Mouse (Mus musculus) midbrain, embryonic 11.5 days (tissue): ENCODE results near the gene Zic2. TPM values are rescaled to one million over a fixed set of nuclear protein-coding genes. Genes with fewer than 3 reads are reported as not detected.

ENCODE experiments used
- ATAC-seq: fragments of 200-750 bp; cut with Nextera tagmentation; 2 replicates; pipeline ENCODE4 v1.8.0; 2017; ENCODE audit warnings: moderate TSS enrichment, moderate library complexity; ENCODE audit not compliant: low FRiP score
- DNase-seq: peaks from one replicate; pipeline ENCODE4 v3.0.0; 2015; ENCODE audit warnings: low spot score; ENCODE audit errors: missing footprints
- H3K27ac ChIP-seq: fragments of 300-500 bp; sonication (generic); 2 replicates; pipeline ENCODE4 v1.5.1; 2014; ENCODE audit warnings: low read depth, low read length
- H3K27me3 ChIP-seq: fragments of 300-500 bp; sonication (generic); 2 replicates; pipeline ENCODE4 v1.6.1; 2014; ENCODE audit warnings: mild to moderate bottlenecking, low read length, moderate library complexity, mixed read lengths; ENCODE audit not compliant: control insufficient read depth, insufficient read depth
- H3K36me3 ChIP-seq: fragments of 300-500 bp; sonication (generic); 2 replicates; pipeline ENCODE4 v1.6.1; 2014; ENCODE audit warnings: mild to moderate bottlenecking, low read length, moderate library complexity, mixed read lengths; ENCODE audit not compliant: control insufficient read depth, insufficient read depth
- H3K4me1 ChIP-seq: fragments of 300-500 bp; sonication (generic); 2 replicates; pipeline ENCODE4 v1.6.1; 2014; ENCODE audit warnings: low read length; ENCODE audit not compliant: control insufficient read depth, insufficient read depth
- H3K4me2 ChIP-seq: fragments of 300-500 bp; sonication (generic); 2 replicates; pipeline ENCODE4 v1.6.1; 2014; ENCODE audit warnings: mild to moderate bottlenecking, moderate library complexity
- H3K4me3 ChIP-seq: fragments of 300-500 bp; sonication (generic); 2 replicates; pipeline ENCODE4 v1.5.1; 2014; ENCODE audit warnings: low read depth, low read length
- H3K9ac ChIP-seq: fragments of 300-500 bp; sonication (generic); 2 replicates; pipeline ENCODE4 v1.6.1; 2014; ENCODE audit warnings: low read length
- H3K9me3 ChIP-seq: fragments of 300-500 bp; sonication (generic); 2 replicates; pipeline ENCODE4 v1.6.1; 2016; ENCODE audit warnings: low read length; ENCODE audit not compliant: control insufficient read depth
- WGBS: fragments of 180-500 bp; shearing (Covaris S2); extraction: QIAGEN DNeasy Blood & Tissue Kit; methylation state at CpG from one replicate; pipeline ENCODE4 v1.1.7; 2014; 5-methylcytosine and 5-hydroxymethylcytosine counted together
- polyA plus RNA-seq: library from polyadenylated mRNA; unstranded; fragments of >200 nt; fragmentation: Nextera tagmentation; extraction: Ambion mirVana; gene quantifications from 2 replicates; pipeline ENCODE4 v1.2.1, GENCODE M21; 2014

Gene Zic2
- polyA plus RNA-seq, 1 experiment from 2014 or later, result 5.8 TPM

- H3K36me3 ChIP-seq, result no peaks in the 10 kb centered on the region
- H3K4me2 ChIP-seq, result peak overlapping the region; percentile 38
- DNase-seq (peak; percentile 96), ATAC-seq (peak; percentile 15; the same call in 1 of the 2 replicates)
- no peak overlapping the region; the same call in 1 of the 2 replicates for H3K27ac ChIP-seq
- H3K9ac ChIP-seq, result no peak overlapping the region
- H3K27me3 ChIP-seq, result peaks cover 62% of the 10 kb centered on the region
- peaks cover 15% of the 10 kb centered on the region; the same call in 1 of the 2 replicates for H3K4me1 ChIP-seq
- WGBS, result under 1% methylated on average over 24 of the region's 24 CpGs
- peak overlapping the region; percentile 7 for H3K4me3 ChIP-seq
- H3K9me3 ChIP-seq, result no peaks in the 10 kb centered on the region
Observed at GRCm38 (mm10) chr14:122484844-122485551, 9.8 kb downstream of the Zic2 start.

- Histone ChIP-seq H3K9me3 (no peaks in the 10 kb centered on the region), H3K27me3 (peaks cover 60% of the 10 kb centered on the region), H3K36me3 (no peaks in the 10 kb centered on the region), H3K27ac (peak overlapping the region; percentile 11; the same call in 1 of the 2 replicates), H3K4me3 (peak overlapping the region; percentile 7; the same call in 1 of the 2 replicates), H3K9ac (no peak overlapping the region), H3K4me1 (peaks cover 18% of the 10 kb centered on the region), H3K4me2 (peak overlapping the region; percentile 38)
- ATAC-seq (no peak), DNase-seq (peak; percentile 95)
- WGBS, result 1% methylated on average over 12 of the region's 12 CpGs
Observed at GRCm38 (mm10) chr14:122485635-122486181, 10.5 kb downstream of the Zic2 start.

GRCm38 (mm10) chr14:122486611-122487010, 11.4 kb downstream of the Zic2 start:
- Histone ChIP-seq H3K27ac (no peak overlapping the region), H3K9ac (no peak overlapping the region), H3K27me3 (peaks cover 64% of the 10 kb centered on the region), H3K4me1 (peaks cover 18% of the 10 kb centered on the region), H3K9me3 (no peaks in the 10 kb centered on the region), H3K4me3 (no peak overlapping the region), H3K36me3 (no peaks in the 10 kb centered on the region), H3K4me2 (no peak overlapping the region)
- WGBS, result 4% methylated on average over 1 of the region's 1 CpGs
- DNase-seq (peak; percentile 91), ATAC-seq (no peak)

GRCm38 (mm10) chr14:122487366-122487765, 12.1 kb downstream of the Zic2 start:
- H3K9me3 ChIP-seq, result no peaks in the 10 kb centered on the region
- H3K4me3 ChIP-seq, result no peak overlapping the region
- peaks cover 61% of the 10 kb centered on the region for H3K27me3 ChIP-seq
- ATAC-seq (no peak), DNase-seq (peak; percentile 96)
- H3K4me2 ChIP-seq, result no peak overlapping the region
- no peak overlapping the region for H3K27ac ChIP-seq
- H3K9ac ChIP-seq, result no peak overlapping the region
- H3K4me1 ChIP-seq, result peaks cover 16% of the 10 kb centered on the region
- no peaks in the 10 kb centered on the region for H3K36me3 ChIP-seq
- 2% methylated on average over 5 of the region's 5 CpGs for WGBS

- H3K27me3 ChIP-seq, result peaks cover 50% of the 10 kb centered on the region
- no peaks in the 10 kb centered on the region for H3K9me3 ChIP-seq
- H3K4me3 ChIP-seq, result no peak overlapping the region
- ATAC-seq (no peak), DNase-seq (peak; percentile 95)
- H3K9ac ChIP-seq, result no peak overlapping the region
- under 1% methylated on average over 5 of the region's 5 CpGs for WGBS
- H3K27ac ChIP-seq, result no peak overlapping the region
- H3K4me2 ChIP-seq, result peak overlapping the region; percentile 25; the same call in 1 of the 2 replicates
- peaks cover 10% of the 10 kb centered on the region for H3K4me1 ChIP-seq
- no peaks in the 10 kb centered on the region for H3K36me3 ChIP-seq
Observed at GRCm38 (mm10) chr14:122489041-122489440, 13.8 kb downstream of the Zic2 start.

- no peak for ATAC-seq
Observed at GRCm38 (mm10) chr14:122489686-122490414, 14.6 kb downstream of the Zic2 start.

GRCm38 (mm10) chr14:122490441-122491328, 15.4 kb downstream of the Zic2 start, which contains the start of gene Gm10837:
TSS of gene Gm10837 (plus strand) at chr14:122490586.
- DNase-seq, result peak; percentile 96
- Histone ChIP-seq H3K4me1 (peaks cover 5% of the 10 kb centered on the region), H3K4me3 (peak within 1 kb of the TSS; percentile 31), H3K4me2 (peak within 1 kb of the TSS; percentile 48), H3K27me3 (peaks cover 34% of the 10 kb centered on the region), H3K9ac (peak within 1 kb of the TSS; percentile 34; the same call in 1 of the 2 replicates), H3K9me3 (no peaks in the 10 kb centered on the region), H3K27ac (no peak within 1 kb of the TSS), H3K36me3 (no peaks in the 10 kb centered on the region)
- 2% methylated on average over 51 of the region's 51 CpGs for WGBS
- ATAC-seq, result peak; percentile 79

More at GRCm38 (mm10) chr14:122489686-122490414, 14.6 kb downstream of the Zic2 start:
- WGBS, result 1% methylated on average over 12 of the region's 12 CpGs
- DNase-seq, result peak; percentile 95
- Histone ChIP-seq H3K36me3 (no peaks in the 10 kb centered on the region), H3K27me3 (peaks cover 42% of the 10 kb centered on the region), H3K4me1 (peaks cover 10% of the 10 kb centered on the region), H3K9ac (no peak overlapping the region), H3K9me3 (no peaks in the 10 kb centered on the region), H3K4me3 (peak overlapping the region; percentile 31; the same call in 1 of the 2 replicates), H3K4me2 (peak overlapping the region; percentile 48), H3K27ac (no peak overlapping the region)

GRCm38 (mm10) chr14:122491521-122491920, 16.3 kb downstream of the Zic2 start:
- WGBS, result 63% methylated on average over 6 of the region's 6 CpGs
- H3K27ac ChIP-seq, result no peak overlapping the region
- no peaks in the 10 kb centered on the region for H3K36me3 ChIP-seq
- H3K9me3 ChIP-seq, result no peaks in the 10 kb centered on the region
- H3K27me3 ChIP-seq, result peaks cover 27% of the 10 kb centered on the region
- H3K4me1 ChIP-seq, result peaks cover 5% of the 10 kb centered on the region
- H3K9ac ChIP-seq, result no peak overlapping the region
- DNase-seq (peak; percentile 91), ATAC-seq (no peak)
- H3K4me3 ChIP-seq, result no peak overlapping the region
- H3K4me2 ChIP-seq, result no peak overlapping the region
